In genomic region chr5:142581517-142581916, GRCm38 (mm10) we compare ENCODE assay signal across 7 mouse cellular contexts. TPM values are rescaled to one million over a fixed set of nuclear protein-coding genes. Genes with fewer than 3 reads are reported as not detected.
DNase-seq lines count a peak whose midpoint lies in the region; ATAC-seq and TF ChIP-seq lines count a peak whose summit lies in the region.

No protein-coding gene starts in this region.

- H3K4me1 ChIP-seq in E14TG2a.4 (replicated peaks; ENCODE audit: low read depth, low read length), result peaks cover 27% of the 10 kb centered on the region
- no peaks in the 10 kb centered on the region for H3K4me1 ChIP-seq in lung, postnatal 0 days (ENCODE audit: insufficient read depth, low read depth, low read length)

- H3K27ac ChIP-seq in lung, postnatal 0 days (ENCODE audit: low read length), result no peak overlapping the region

- no peak overlapping the region for H3K4me2 ChIP-seq in lung, postnatal 0 days (replicated peaks; ENCODE audit: low read depth, low read length)

- 14% methylated on average over 5 of the region's 5 CpGs for WGBS in lung, postnatal 0 days

- H3K36me3 ChIP-seq in E14TG2a.4 (ENCODE audit: insufficient read depth, low read length), result no peaks in the 10 kb centered on the region
- H3K36me3 ChIP-seq in lung, postnatal 0 days (ENCODE audit: insufficient read depth, low read length), result no peaks in the 10 kb centered on the region

- peak; percentile 79 for TF ChIP-seq CTCF in E14TG2a.4 (conservative IDR thresholded peaks at IDR 0.05; ENCODE audit: low read length)
- peak; percentile 87 for TF ChIP-seq CTCF in lung, postnatal 0 days (IDR thresholded peaks at IDR 0.05)

- H3K4me3 ChIP-seq in E14TG2a.4 (replicated peaks; ENCODE audit: low read length), result no peak overlapping the region
- H3K4me3 ChIP-seq in lung, postnatal 0 days (ENCODE audit: low read depth, low read length), result no peak overlapping the region

- no peak for TF ChIP-seq EP300 in lung, postnatal 0 days (IDR thresholded peaks at IDR 0.05)

- H3K9me3 ChIP-seq in E14TG2a.4 (ENCODE audit: low read length), result peaks cover 7% of the 10 kb centered on the region
- no peaks in the 10 kb centered on the region for H3K9me3 ChIP-seq in lung, postnatal 0 days (ENCODE audit: low read length)

- no peak overlapping the region for H3K9ac ChIP-seq in lung, postnatal 0 days (replicated peaks; ENCODE audit: low read depth)

- peaks cover 3% of the 10 kb centered on the region for H3K27me3 ChIP-seq in E14TG2a.4 (ENCODE audit: insufficient read depth, low read length)
- no peaks in the 10 kb centered on the region for H3K27me3 ChIP-seq in lung, postnatal 0 days (replicated peaks; ENCODE audit: insufficient read depth, low read length)

- peak; percentile 65 to 71; a peak in 1 of 4 replicates for ATAC-seq in hematopoietic stem cell, adult 5-6 weeks (replicated peaks in 1 of 2; ENCODE audit: insufficient read depth in 1 of 2, low FRiP score in 2 of 2, low TSS enrichment in 1 of 2, low read depth in 1 of 2, poor library complexity in 2 of 2, severe bottlenecking in 2 of 2)
- ATAC-seq in lung, postnatal 0 days, result peak; percentile 38; the same call in 1 of the 2 replicates

- DNase-seq in ZHBTc4 (ENCODE audit: low read depth, low spot score), result peak; percentile 81
- peak; percentile 79 for DNase-seq in embryo, embryonic 11 days
- peak; percentile 64 for DNase-seq in layer of hippocampus, adult 9-11 months
- DNase-seq in lung, postnatal 0 days (ENCODE audit: low spot score), result peak; percentile 70
- peak; percentile 63 for DNase-seq in right cerebral cortex, adult 18-20 months

RNA-seq across cellular contexts. Expression of gene Mmd2, which starts 27.1 kb away (rescaled TPM):
- not detected in 2 replicates for total RNA-seq in hematopoietic stem cell, adult 5-6 weeks (2017)
- polyA plus RNA-seq in lung, postnatal 0 days (2015; fragmentation: Nextera tagmentation; extraction: Ambion mirVana), result 0.05 TPM in 1 of 2 replicates, not detected in the other

RNA-seq across cellular contexts. Expression of gene Radil, which starts 30.6 kb away (rescaled TPM):
- not detected in 2 replicates for total RNA-seq in hematopoietic stem cell, adult 5-6 weeks (2017)
- 13.5 and 14.5 TPM in 2 replicates for polyA plus RNA-seq in lung, postnatal 0 days (2015; fragmentation: Nextera tagmentation; extraction: Ambion mirVana)

RNA-seq across cellular contexts. Expression of gene Wipi2, which starts 46.0 kb away (rescaled TPM):
- total RNA-seq in hematopoietic stem cell, adult 5-6 weeks (2017), result 44.5 and 53.7 TPM in 2 replicates
- 25.7 and 26.6 TPM in 2 replicates for polyA plus RNA-seq in lung, postnatal 0 days (2015; fragmentation: Nextera tagmentation; extraction: Ambion mirVana)

RNA-seq across cellular contexts. Expression of gene Papolb, which starts 51.6 kb away (rescaled TPM):
- total RNA-seq in hematopoietic stem cell, adult 5-6 weeks (2017), result not detected in 2 replicates
- polyA plus RNA-seq in lung, postnatal 0 days (2015; fragmentation: Nextera tagmentation; extraction: Ambion mirVana), result 0.12 and 0.15 TPM in 2 replicates
